Mouse (Mus musculus): Measurements from ENCODE around the gene Exosc6. TPM values are rescaled to one million over a fixed set of nuclear protein-coding genes. Genes with fewer than 3 reads are reported as not detected.
"Not testable (repeated sequence)": the region's sequence is repeated elsewhere in the genome, so short reads cannot be mapped to it uniquely, and the experiment has no call there.

Exosc6 gene
- polyA plus RNA-seq, 1 experiment from 2014 or later, result not detected

- 64% methylated on average over 2 of the region's 2 CpGs for WGBS
- Histone ChIP-seq H3K9ac (no peak overlapping the region), H3K27me3 (ENCODE audit: control insufficient read depth, insufficient read depth, low read length) (no peaks in the 10 kb centered on the region), H3K9me3 (ENCODE audit: control insufficient read depth, low read length) (no peaks in the 10 kb centered on the region), H3K4me3 (replicated peaks; ENCODE audit: low read length) (no peak overlapping the region), H3K4me1 (replicated peaks; ENCODE audit: control insufficient read depth, insufficient read depth, low read length) (peaks cover 15% of the 10 kb centered on the region), H3K27ac (no peak overlapping the region), H3K36me3 (replicated peaks; ENCODE audit: control insufficient read depth, insufficient read depth) (peaks cover 63% of the 10 kb centered on the region), H3K4me2 (replicated peaks) (no peak overlapping the region)
- ATAC-seq (ENCODE audit: low FRiP score) (no peak), DNase-seq (ENCODE audit: low spot score) (no peak)
Measured at GRCm38 (mm10) chr8:111055661-111056060, 478 bp upstream of the Exosc6 start.

GRCm38 (mm10) chr8:111056691-111057293 is 653 bp downstream of the Exosc6 start:
- Histone ChIP-seq H3K27me3 (ENCODE audit: control insufficient read depth, insufficient read depth, low read length) (no peaks in the 10 kb centered on the region), H3K9ac (peak overlapping the region; percentile 81), H3K9me3 (ENCODE audit: control insufficient read depth, low read length) (no peaks in the 10 kb centered on the region), H3K4me3 (replicated peaks; ENCODE audit: low read length) (peak overlapping the region; percentile 96), H3K36me3 (replicated peaks; ENCODE audit: control insufficient read depth, insufficient read depth) (peaks cover 52% of the 10 kb centered on the region), H3K4me2 (replicated peaks) (peak overlapping the region; percentile 98), H3K27ac (peak overlapping the region; percentile 74), H3K4me1 (replicated peaks; ENCODE audit: control insufficient read depth, insufficient read depth, low read length) (peaks cover 22% of the 10 kb centered on the region)
- under 1% methylated on average over 57 of the region's 63 CpGs for WGBS
- ATAC-seq (ENCODE audit: low FRiP score), result peak; percentile 5; the same call in 1 of the 2 replicates
- DNase-seq (ENCODE audit: low spot score), result no peak

- Histone ChIP-seq H3K27me3 (ENCODE audit: control insufficient read depth, insufficient read depth, low read length) (no peaks in the 10 kb centered on the region), H3K4me2 (replicated peaks) (no peak overlapping the region), H3K9me3 (ENCODE audit: control insufficient read depth, low read length) (no peaks in the 10 kb centered on the region), H3K9ac (no peak overlapping the region), H3K4me3 (replicated peaks; ENCODE audit: low read length) (no peak overlapping the region), H3K27ac (no peak overlapping the region), H3K4me1 (replicated peaks; ENCODE audit: control insufficient read depth, insufficient read depth, low read length) (peaks cover 27% of the 10 kb centered on the region), H3K36me3 (replicated peaks; ENCODE audit: control insufficient read depth, insufficient read depth) (peaks cover 29% of the 10 kb centered on the region)
- ATAC-seq (ENCODE audit: low FRiP score) (no peak), DNase-seq (ENCODE audit: low spot score) (no peak)
- 62% methylated on average over 2 of the region's 2 CpGs for WGBS
Measured at GRCm38 (mm10) chr8:111058946-111059572, 2.9 kb downstream of the Exosc6 start.

- no peak for ATAC-seq (ENCODE audit: low FRiP score)
- peak overlapping the region; percentile 81 for H3K27ac ChIP-seq
Measured at GRCm38 (mm10) chr8:111061688-111062071, 5.5 kb downstream of the Exosc6 start.

GRCm38 (mm10) chr8:111062072-111062757 is 6.1 kb downstream of the Exosc6 start:
- H3K4me3 ChIP-seq (replicated peaks; ENCODE audit: low read length), result peak overlapping the region; percentile 52
- peak; percentile 100 for DNase-seq (ENCODE audit: low spot score)
- H3K9me3 ChIP-seq (ENCODE audit: control insufficient read depth, low read length), result no peaks in the 10 kb centered on the region
- H3K27ac ChIP-seq, result peak overlapping the region; percentile 81
- peaks cover 22% of the 10 kb centered on the region for H3K4me1 ChIP-seq (replicated peaks; ENCODE audit: control insufficient read depth, insufficient read depth, low read length)
- ATAC-seq (ENCODE audit: low FRiP score), result peak; percentile 92
- H3K36me3 ChIP-seq (replicated peaks; ENCODE audit: control insufficient read depth, insufficient read depth), result peaks cover 11% of the 10 kb centered on the region; the same call in 1 of the 2 replicates
- H3K9ac ChIP-seq, result peak overlapping the region; percentile 62
- H3K4me2 ChIP-seq (replicated peaks), result peak overlapping the region; percentile 56
- under 1% methylated on average over 27 of the region's 27 CpGs for WGBS
- H3K27me3 ChIP-seq (ENCODE audit: control insufficient read depth, insufficient read depth, low read length), result no peaks in the 10 kb centered on the region

More at GRCm38 (mm10) chr8:111061688-111062071, 5.5 kb downstream of the Exosc6 start:
- Histone ChIP-seq H3K4me2 (replicated peaks) (peak overlapping the region; percentile 56), H3K36me3 (replicated peaks; ENCODE audit: control insufficient read depth, insufficient read depth) (peaks cover 11% of the 10 kb centered on the region; the same call in 1 of the 2 replicates), H3K27me3 (ENCODE audit: control insufficient read depth, insufficient read depth, low read length) (no peaks in the 10 kb centered on the region), H3K9ac (peak overlapping the region; percentile 62), H3K4me3 (replicated peaks; ENCODE audit: low read length) (peak overlapping the region; percentile 52), H3K9me3 (ENCODE audit: control insufficient read depth, low read length) (no peaks in the 10 kb centered on the region), H3K4me1 (replicated peaks; ENCODE audit: control insufficient read depth, insufficient read depth, low read length) (peaks cover 27% of the 10 kb centered on the region)
- whole genome bisulfite sequencing, result under 1% methylated on average over 14 of the region's 14 CpGs
- no peak for DNase-seq (ENCODE audit: low spot score)

GRCm38 (mm10) chr8:111062893-111063292 is 6.8 kb downstream of the Exosc6 start:
- Histone ChIP-seq H3K9me3 (ENCODE audit: control insufficient read depth, low read length) (no peaks in the 10 kb centered on the region), H3K27ac (no peak overlapping the region), H3K9ac (no peak overlapping the region), H3K27me3 (ENCODE audit: control insufficient read depth, insufficient read depth, low read length) (no peaks in the 10 kb centered on the region), H3K4me2 (replicated peaks) (peak overlapping the region; percentile 56), H3K4me3 (replicated peaks; ENCODE audit: low read length) (0 out of 2 replicates have a peak overlapping the region, but pooled peaks have one; percentile 52), H3K36me3 (replicated peaks; ENCODE audit: control insufficient read depth, insufficient read depth) (0 out of 2 replicates have a peak, but pooled peaks cover 7% of the 10 kb centered on the region), H3K4me1 (replicated peaks; ENCODE audit: control insufficient read depth, insufficient read depth, low read length) (peaks cover 16% of the 10 kb centered on the region)
- DNase-seq (ENCODE audit: low spot score) (no peak), ATAC-seq (ENCODE audit: low FRiP score) (no peak)
- WGBS, result 54% methylated on average over 2 of the region's 2 CpGs

- DNase-seq (ENCODE audit: low spot score) (no peak), ATAC-seq (ENCODE audit: low FRiP score) (no peak)
- no peak overlapping the region for H3K9ac ChIP-seq
- WGBS, result 77% methylated on average over 4 of the region's 4 CpGs
- H3K9me3 ChIP-seq (ENCODE audit: control insufficient read depth, low read length), result no peaks in the 10 kb centered on the region
- no peak overlapping the region for H3K27ac ChIP-seq
- H3K36me3 ChIP-seq (replicated peaks; ENCODE audit: control insufficient read depth, insufficient read depth), result no peaks in the 10 kb centered on the region
- peaks cover 6% of the 10 kb centered on the region for H3K4me1 ChIP-seq (replicated peaks; ENCODE audit: control insufficient read depth, insufficient read depth, low read length)
- no peaks in the 10 kb centered on the region for H3K27me3 ChIP-seq (ENCODE audit: control insufficient read depth, insufficient read depth, low read length)
- no peak overlapping the region for H3K4me3 ChIP-seq (replicated peaks; ENCODE audit: low read length)
- H3K4me2 ChIP-seq (replicated peaks), result no peak overlapping the region
Measured at GRCm38 (mm10) chr8:111066308-111066707, 10.2 kb downstream of the Exosc6 start.

- no peak overlapping the region for H3K27ac ChIP-seq
- no peak overlapping the region for H3K4me3 ChIP-seq (replicated peaks; ENCODE audit: low read length)
- no peak for DNase-seq (ENCODE audit: low spot score)
- no peaks in the 10 kb centered on the region for H3K36me3 ChIP-seq (replicated peaks; ENCODE audit: control insufficient read depth, insufficient read depth)
- no peak for ATAC-seq (ENCODE audit: low FRiP score)
- H3K9me3 ChIP-seq (ENCODE audit: control insufficient read depth, low read length), result no peaks in the 10 kb centered on the region
- H3K27me3 ChIP-seq (ENCODE audit: control insufficient read depth, insufficient read depth, low read length), result no peaks in the 10 kb centered on the region
- H3K4me1 ChIP-seq (replicated peaks; ENCODE audit: control insufficient read depth, insufficient read depth, low read length), result peaks cover 5% of the 10 kb centered on the region; the same call in 1 of the 2 replicates
- WGBS, result 35% methylated on average over 10 of the region's 10 CpGs
- H3K9ac ChIP-seq, result no peak overlapping the region
- H3K4me2 ChIP-seq (replicated peaks), result no peak overlapping the region
Measured at GRCm38 (mm10) chr8:111067439-111067838, 11.3 kb downstream of the Exosc6 start.

GRCm38 (mm10) chr8:111068660-111069059 is 12.5 kb downstream of the Exosc6 start:
- H3K27me3 ChIP-seq (ENCODE audit: control insufficient read depth, insufficient read depth, low read length); H3K4me1 ChIP-seq (replicated peaks; ENCODE audit: control insufficient read depth, insufficient read depth, low read length); DNase-seq (ENCODE audit: low spot score); H3K27ac ChIP-seq; H3K36me3 ChIP-seq (replicated peaks; ENCODE audit: control insufficient read depth, insufficient read depth); H3K4me2 ChIP-seq (replicated peaks); H3K9ac ChIP-seq; H3K9me3 ChIP-seq (ENCODE audit: control insufficient read depth, low read length); ATAC-seq (ENCODE audit: low FRiP score); H3K4me3 ChIP-seq (replicated peaks; ENCODE audit: low read length): not testable (repeated sequence)
- WGBS, result 92% methylated on average over 9 of the region's 9 CpGs
